In the genomic region with DNA sequence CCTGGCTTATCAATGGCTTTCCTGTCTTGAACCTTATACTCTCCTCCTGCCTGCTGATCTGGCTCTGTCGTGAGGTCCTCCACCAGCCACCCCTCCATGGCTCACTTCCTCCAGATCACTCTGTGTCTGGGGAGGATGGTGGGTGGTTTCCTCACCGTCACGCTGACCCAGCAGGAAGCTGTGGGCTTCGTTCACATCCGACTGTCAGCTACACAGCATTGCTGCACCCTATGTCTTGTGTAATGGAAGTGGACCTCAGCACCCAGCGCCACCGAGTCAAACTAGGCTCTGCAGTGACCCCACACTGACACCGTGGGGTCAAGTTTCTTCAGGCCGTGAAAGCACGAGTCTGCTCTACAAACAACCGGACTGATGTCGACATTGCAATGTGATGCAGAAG, we compare ENCODE assay signal across 11 mouse cellular contexts.
A peak's percentile ranks its signal among the peaks of the same experiment; 100 is the strongest.
DNase-seq lines count a peak whose midpoint lies in the region; ATAC-seq lines count a peak whose summit lies in the region.
"Had no signal": no experiment of that assay in that cellular context is flagged by ENCODE, and none has a peak within 500 bp of the region (broad histone marks: within the 10 kb centered on the region; RNA-seq: fewer than 3 reads in every experiment).

No protein-coding gene starts in this region.

- peak; percentile 75 for ATAC-seq in liver, embryonic 12.5 days
- ATAC-seq: forebrain, embryonic 14.5 days; intestine, embryonic 16.5 days had no signal

- H3K4me2 ChIP-seq in liver, embryonic 12.5 days = no peak overlapping the region

- no peak overlapping the region for H3K4me3 ChIP-seq in liver, embryonic 12.5 days
- H3K4me3 ChIP-seq in midbrain, embryonic 10.5 days = no peak overlapping the region

- peak; percentile 29 to 34 for DNase-seq in left cerebral cortex, postnatal 14 days (ENCODE audit: low spot score in 2 of 2)
- no peak for DNase-seq in left cerebral cortex, adult 11 months (ENCODE audit: low spot score)
- peak; percentile 69 to 79 for DNase-seq in monocyte, adult 2 months (ENCODE audit: low read depth in 1 of 2, low spot score in 2 of 2)
- DNase-seq in thymus, postnatal 4 days = peak; percentile 62
- DNase-seq in left cerebral cortex, adult 8-10 months (ENCODE audit: low spot score in 2 of 2) = no peak
- no peak for DNase-seq in cerebellum, postnatal 10 days
- no peak for DNase-seq in midbrain, embryonic 10.5 days (ENCODE audit: low spot score)
- DNase-seq: cerebellum, adult 11-12 months had no signal

- intact Hi-C loops in left cerebral cortex, postnatal 14 days (cut with DNase I) = loop anchor here (2.0 to 5.0 kb wide), 3 partner anchors 74 to 1369 kb away; a partner anchor contains a TSS

- H3K27me3 ChIP-seq in liver, embryonic 12.5 days (replicated peaks) = no peaks in the 10 kb centered on the region
- no peaks in the 10 kb centered on the region for H3K27me3 ChIP-seq in midbrain, embryonic 10.5 days (ENCODE audit: low read depth, poor library complexity, severe bottlenecking)

- no peak overlapping the region for H3K9ac ChIP-seq in liver, embryonic 12.5 days

- H3K36me3 ChIP-seq in liver, embryonic 12.5 days = no peaks in the 10 kb centered on the region
- no peaks in the 10 kb centered on the region for H3K36me3 ChIP-seq in midbrain, embryonic 10.5 days

- H3K4me1 ChIP-seq in liver, embryonic 12.5 days = peaks cover 7% of the 10 kb centered on the region; the same call in 1 of the 2 replicates
- 0 out of 2 replicates have a peak, but pooled peaks cover 3% of the 10 kb centered on the region for H3K4me1 ChIP-seq in midbrain, embryonic 10.5 days

- H3K9me3 ChIP-seq in liver, embryonic 12.5 days (replicated peaks) = no peaks in the 10 kb centered on the region
- H3K9me3 ChIP-seq in midbrain, embryonic 10.5 days (replicated peaks) = no peaks in the 10 kb centered on the region

- H3K27ac ChIP-seq in liver, embryonic 12.5 days = no peak overlapping the region
- H3K27ac ChIP-seq in midbrain, embryonic 10.5 days (replicated peaks) = no peak overlapping the region

- 12% methylated on average over 12 of the region's 12 CpGs for WGBS in liver, embryonic 12.5 days (ENCODE audit: insufficient replicate concordance)
- WGBS in midbrain, embryonic 10.5 days = 75% methylated on average over 12 of the region's 12 CpGs

Comparison
In these comparisons a context has a peak if more than half of its experiments do, and no peak if none do; other contexts are left out.
1. DNase-seq: peak in left cerebral cortex, postnatal 14 days (2 of 2), monocyte, adult 2 months (2 of 2) and thymus, postnatal 4 days (single experiment); none in left cerebral cortex, adult 11 months (single experiment), left cerebral cortex, adult 8-10 months (0 of 2), cerebellum, postnatal 10 days (0 of 2) and midbrain, embryonic 10.5 days (single experiment).